Mouse (Mus musculus) limb, embryonic 14.5 days (tissue): ENCODE data around the gene Ubtd2. TPM values are rescaled to one million over a fixed set of nuclear protein-coding genes. Genes with fewer than 3 reads are reported as not detected.

Experiments used
- ATAC-seq: fragments of 200-750 bp; cut with Nextera tagmentation; 2 replicates; pipeline ENCODE4 v1.8.0; 2017; ENCODE audit warnings: low read depth, moderate number of reproducible peaks, moderate TSS enrichment; ENCODE audit not compliant: low FRiP score
- DNase-seq: peaks from one replicate; pipeline ENCODE4 v3.0.0-alpha.2; 2015; ENCODE audit warnings: low spot score
- H3K27ac ChIP-seq: fragments of 300-500 bp; sonication (generic); replicated peaks from 2 replicates; pipeline ENCODE4 v1.5.1; 2014; ENCODE audit warnings: low read depth, mild to moderate bottlenecking, low read length, moderate library complexity, mixed read lengths
- H3K27me3 ChIP-seq: fragments of 300-500 bp; sonication (generic); 2 replicates; pipeline ENCODE4 v1.6.1; 2014; ENCODE audit warnings: low read length, mixed read lengths; ENCODE audit not compliant: control insufficient read depth, insufficient read depth
- H3K36me3 ChIP-seq: fragments of 300-500 bp; sonication (generic); 2 replicates; pipeline ENCODE4 v1.6.1; 2014; ENCODE audit warnings: mild to moderate bottlenecking, low read length, moderate library complexity, mixed read lengths; ENCODE audit not compliant: control insufficient read depth, insufficient read depth
- H3K4me1 ChIP-seq: fragments of 300-500 bp; sonication (generic); 2 replicates; pipeline ENCODE4 v1.6.1; 2014; ENCODE audit warnings: antibody characterized with exemption, low read length, mixed read lengths; ENCODE audit not compliant: control insufficient read depth, insufficient read depth
- H3K4me2 ChIP-seq: fragments of 300-500 bp; sonication (generic); replicated peaks from 2 replicates; pipeline ENCODE4 v1.6.1; 2014; ENCODE audit warnings: low read depth, mild to moderate bottlenecking, low read length, moderate library complexity; ENCODE audit not compliant: severe bottlenecking
- H3K4me3 ChIP-seq: fragments of 300-500 bp; sonication (generic); replicated peaks from 2 replicates; pipeline ENCODE4 v1.5.1; 2014; ENCODE audit warnings: low read length
- H3K9ac ChIP-seq: fragments of 300-500 bp; sonication (generic); 2 replicates; pipeline ENCODE4 v1.6.1; 2014; ENCODE audit warnings: mild to moderate bottlenecking, low read depth, low read length, moderate library complexity; ENCODE audit not compliant: severe bottlenecking
- H3K9me3 ChIP-seq: fragments of 300-500 bp; sonication (generic); 2 replicates; pipeline ENCODE4 v1.6.1; 2016; ENCODE audit warnings: low read length; ENCODE audit not compliant: control insufficient read depth
- POLR2A ChIP-seq: fragments of 200-500 bp; IDR thresholded peaks from 2 replicates; pipeline ENCODE4 v1.8.0; 2012; ENCODE audit warnings: inconsistent platforms, mild to moderate bottlenecking, moderate library complexity, borderline replicate concordance; ENCODE audit not compliant: insufficient read depth, insufficient read length; ENCODE audit errors: extremely low read depth
- WGBS: fragments of 180-500 bp; shearing (Covaris S2); extraction: QIAGEN DNeasy Blood & Tissue Kit; methylation state at CpG from one replicate; pipeline ENCODE4 v1.1.7; 2014; 5-methylcytosine and 5-hydroxymethylcytosine counted together
- polyA plus RNA-seq, 2 experiments: library from polyadenylated mRNA; depleted of rRNA in 1 of 2; stranded (reverse) in 1 of 2; unstranded in 1 of 2; fragments of >200 nt; fragmentation: Nextera tagmentation in 1 of 2; extraction: Ambion mirVana in 1 of 2; gene quantifications; 2 replicates each; pipeline versions ENCODE4 v1.2.1 to v1.2.3; 2012 to 2014

Ubtd2 gene
- polyA plus RNA-seq, 2 experiments = 78.1 to 107 TPM

DNA sequence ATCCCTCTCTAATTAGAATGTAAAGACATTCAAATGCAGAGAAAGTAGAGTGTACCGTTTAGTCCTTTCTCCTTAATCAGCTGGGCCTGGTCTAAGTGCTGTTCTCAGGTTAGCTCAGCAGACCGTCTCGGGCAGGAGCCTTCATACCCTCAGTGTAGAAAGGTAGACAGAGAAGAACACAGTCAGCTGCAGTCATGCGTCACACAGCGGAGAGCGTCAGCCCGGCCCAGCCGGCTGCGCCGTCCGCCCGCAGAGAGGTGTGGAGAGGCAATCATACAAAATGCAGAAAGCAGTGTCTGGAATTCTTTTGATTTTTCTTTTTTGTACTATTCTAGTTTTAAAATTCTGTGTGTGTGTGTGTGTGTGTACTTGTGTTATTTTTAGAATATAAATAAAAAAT is 90.4 kb downstream of the Ubtd2 start:
- no peaks in the 10 kb centered on the region for H3K9me3 ChIP-seq
- H3K4me1 ChIP-seq = peaks cover 8% of the 10 kb centered on the region
- no peaks in the 10 kb centered on the region; the same call in 1 of the 2 replicates for H3K36me3 ChIP-seq
- H3K27ac ChIP-seq = no peak overlapping the region
- TF ChIP-seq POLR2A = no peak
- 85% methylated on average over 12 of the region's 12 CpGs for WGBS
- DNase-seq (no peak), ATAC-seq (no peak)
- H3K4me3 ChIP-seq = no peak overlapping the region
- no peaks in the 10 kb centered on the region for H3K27me3 ChIP-seq
- no peak overlapping the region for H3K9ac ChIP-seq
- no peak overlapping the region for H3K4me2 ChIP-seq

DNA sequence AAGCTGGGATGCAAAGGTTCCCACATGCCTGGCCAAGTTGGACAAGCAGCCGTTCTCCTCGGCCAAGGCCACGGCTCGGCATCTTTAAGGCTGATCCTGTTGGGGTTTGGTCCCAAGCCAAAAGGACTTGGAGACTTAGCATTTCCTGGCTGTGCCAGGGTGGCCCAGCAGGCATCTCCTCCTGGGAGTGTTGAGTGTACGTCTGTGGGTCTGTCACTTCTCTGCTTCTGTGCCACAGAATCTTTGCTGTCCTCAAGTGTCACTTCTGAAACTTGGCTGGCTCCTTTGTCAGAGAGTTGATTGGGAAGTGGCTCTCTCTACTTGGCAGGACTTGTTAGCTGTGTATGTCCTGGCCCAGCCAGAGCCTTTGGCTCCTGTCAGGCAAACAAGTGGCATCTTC is 91.3 kb downstream of the Ubtd2 start:
- TF ChIP-seq POLR2A = no peak
- H3K27ac ChIP-seq = no peak overlapping the region
- no peaks in the 10 kb centered on the region for H3K27me3 ChIP-seq
- H3K4me3 ChIP-seq = no peak overlapping the region
- no peak overlapping the region for H3K4me2 ChIP-seq
- H3K9me3 ChIP-seq = no peaks in the 10 kb centered on the region
- 81% methylated on average over 5 of the region's 5 CpGs for WGBS
- DNase-seq (no peak), ATAC-seq (no peak)
- peaks cover 8% of the 10 kb centered on the region for H3K4me1 ChIP-seq
- H3K36me3 ChIP-seq = no peaks in the 10 kb centered on the region; the same call in 1 of the 2 replicates
- H3K9ac ChIP-seq = no peak overlapping the region

DNA sequence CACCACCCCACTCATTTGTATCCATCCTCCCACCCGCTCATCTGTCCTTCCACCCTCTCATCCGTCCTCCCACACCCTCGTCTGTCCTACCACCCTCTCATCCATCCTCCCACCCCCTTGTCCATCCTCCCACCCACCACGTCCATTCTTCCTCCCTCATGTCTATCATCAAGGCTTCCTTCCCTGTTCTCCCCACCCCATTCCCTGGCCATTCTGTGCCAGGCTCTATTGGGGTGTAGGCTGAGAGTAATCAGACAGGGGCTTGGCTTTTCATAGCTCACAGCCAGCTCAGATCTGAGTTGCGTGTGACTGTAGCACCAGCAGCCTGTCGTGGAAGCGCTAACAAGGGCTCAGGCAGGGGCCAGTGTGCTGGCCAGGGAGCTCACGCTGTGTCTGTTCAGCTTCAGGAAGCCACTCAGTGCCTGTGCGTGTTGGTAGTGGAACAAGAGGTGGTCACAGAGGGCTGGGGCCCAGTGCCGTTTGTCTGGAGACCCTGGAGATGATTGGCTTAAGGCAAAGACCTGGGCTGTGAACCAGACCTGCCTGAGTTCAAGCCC is 92.3 kb downstream of the Ubtd2 start:
- Histone ChIP-seq H3K27me3 (no peaks in the 10 kb centered on the region), H3K9me3 (no peaks in the 10 kb centered on the region), H3K36me3 (no peaks in the 10 kb centered on the region; the same call in 1 of the 2 replicates), H3K4me3 (no peak overlapping the region), H3K9ac (no peak overlapping the region), H3K4me1 (peaks cover 16% of the 10 kb centered on the region), H3K27ac (no peak overlapping the region), H3K4me2 (no peak overlapping the region)
- no peak for DNase-seq
- ATAC-seq = no peak
- no peak for TF ChIP-seq POLR2A
- 76% methylated on average over 10 of the region's 10 CpGs for WGBS

DNA sequence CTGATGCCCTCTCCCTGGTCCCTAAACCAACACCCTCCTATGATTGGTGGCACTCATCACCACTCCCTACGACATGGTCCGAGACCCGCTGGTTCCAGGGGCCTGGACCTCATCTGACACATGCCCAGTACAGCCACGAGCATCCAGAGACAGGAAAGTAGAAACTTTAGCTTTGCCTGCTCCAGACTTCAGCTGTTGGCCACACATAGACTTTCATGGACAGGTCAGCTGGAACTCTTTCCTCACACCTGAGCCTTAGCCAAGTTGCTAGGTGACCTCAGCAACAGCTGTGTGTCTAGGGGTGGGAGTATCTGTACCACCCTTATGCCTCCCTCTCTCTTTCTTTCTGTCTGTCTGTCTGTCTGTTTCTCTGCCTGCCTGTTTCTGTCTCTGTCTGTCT is 93.1 kb downstream of the Ubtd2 start:
- no peak for DNase-seq
- Histone ChIP-seq H3K4me2 (no peak overlapping the region), H3K27ac (no peak overlapping the region), H3K4me1 (peaks cover 23% of the 10 kb centered on the region), H3K4me3 (no peak overlapping the region), H3K27me3 (no peaks in the 10 kb centered on the region), H3K9ac (no peak overlapping the region), H3K36me3 (no peaks in the 10 kb centered on the region; the same call in 1 of the 2 replicates), H3K9me3 (no peaks in the 10 kb centered on the region)
- no peak for ATAC-seq
- WGBS = 72% methylated on average over 4 of the region's 4 CpGs
- no peak for TF ChIP-seq POLR2A

DNA sequence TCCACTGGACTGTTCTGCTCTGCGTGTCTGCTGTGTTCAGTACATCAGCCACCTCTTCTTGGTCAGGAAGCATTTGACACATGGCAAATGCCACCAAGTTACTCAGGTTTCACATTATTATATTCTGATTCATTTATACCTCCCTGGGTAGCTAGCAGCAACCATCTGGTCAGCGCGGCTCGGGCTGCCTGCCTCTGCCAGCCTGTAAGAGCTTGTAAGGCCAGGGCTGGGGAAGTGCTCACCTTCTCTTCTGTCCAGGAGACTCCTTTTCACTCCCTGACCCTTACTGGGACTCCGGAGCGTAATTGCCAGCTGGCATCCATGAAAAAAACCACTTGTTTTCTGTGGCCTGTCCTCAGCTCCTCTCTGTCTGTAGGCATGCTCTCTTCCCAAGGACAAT is 94.1 kb downstream of the Ubtd2 start:
- no peaks in the 10 kb centered on the region for H3K9me3 ChIP-seq
- no peaks in the 10 kb centered on the region for H3K36me3 ChIP-seq
- ATAC-seq (no peak), DNase-seq (no peak)
- no peak overlapping the region for H3K4me3 ChIP-seq
- no peak overlapping the region for H3K9ac ChIP-seq
- no peaks in the 10 kb centered on the region for H3K27me3 ChIP-seq
- H3K27ac ChIP-seq = no peak overlapping the region
- peaks cover 33% of the 10 kb centered on the region for H3K4me1 ChIP-seq
- no peak overlapping the region for H3K4me2 ChIP-seq
- WGBS = 52% methylated on average over 6 of the region's 6 CpGs
- no peak for TF ChIP-seq POLR2A
